9 mouse cellular contexts compared by ENCODE assay signal in genomic region chr14:73254412-73254811, GRCm38 (mm10). TPM values are rescaled to one million over a fixed set of nuclear protein-coding genes. Genes with fewer than 3 reads are reported as not detected.
A peak's percentile ranks its signal among the peaks of the same experiment; 100 is the strongest.
DNase-seq lines count a peak whose midpoint lies in the region; ATAC-seq and TF ChIP-seq lines count a peak whose summit lies in the region.
"Had no signal": no experiment of that assay in that cellular context is flagged by ENCODE, and none has a peak within 500 bp of the region (broad histone marks: within the 10 kb centered on the region; RNA-seq: fewer than 3 reads in every experiment).

No protein-coding gene starts in this region.

- no peak overlapping the region for H3K4me3 ChIP-seq in midbrain, embryonic 10.5 days
- no peak overlapping the region for H3K4me3 ChIP-seq in midbrain, embryonic 14.5 days (replicated peaks; ENCODE audit: low read depth, low read length)
- no peak overlapping the region for H3K4me3 ChIP-seq in embryonic facial prominence, embryonic 15.5 days (replicated peaks)
- no peak overlapping the region for H3K4me3 ChIP-seq in kidney, embryonic 16.5 days (ENCODE audit: low read length)
- no peak overlapping the region for H3K4me3 ChIP-seq in small intestine, adult 2 months (ENCODE audit: low read depth, low read length)
- no peak overlapping the region for H3K4me3 ChIP-seq in lung, adult 2 months (replicated peaks; ENCODE audit: extremely low read depth, low read depth, low read length)
- H3K4me3 ChIP-seq: hindbrain, embryonic 13.5 days had no signal

- H3K9me3 ChIP-seq in midbrain, embryonic 10.5 days (replicated peaks), result no peaks in the 10 kb centered on the region
- no peaks in the 10 kb centered on the region for H3K9me3 ChIP-seq in midbrain, embryonic 14.5 days (ENCODE audit: control insufficient read depth, low read length)
- H3K9me3 ChIP-seq in embryonic facial prominence, embryonic 15.5 days (replicated peaks), result no peaks in the 10 kb centered on the region
- H3K9me3 ChIP-seq in kidney, embryonic 16.5 days (ENCODE audit: low read length), result no peaks in the 10 kb centered on the region
- H3K9me3 ChIP-seq: hindbrain, embryonic 13.5 days had no signal

- no peaks in the 10 kb centered on the region; the same call in 1 of the 2 replicates for H3K36me3 ChIP-seq in midbrain, embryonic 10.5 days
- 0 out of 2 replicates have a peak, but pooled peaks cover 9% of the 10 kb centered on the region for H3K36me3 ChIP-seq in midbrain, embryonic 14.5 days (ENCODE audit: control insufficient read depth, insufficient read depth, low read length)
- H3K36me3 ChIP-seq in embryonic facial prominence, embryonic 15.5 days, result no peaks in the 10 kb centered on the region
- H3K36me3 ChIP-seq in kidney, embryonic 16.5 days (ENCODE audit: insufficient read depth, low read length), result no peaks in the 10 kb centered on the region
- H3K36me3 ChIP-seq in small intestine, adult 2 months (ENCODE audit: control insufficient read depth, insufficient read depth, low read length), result peaks cover 4% of the 10 kb centered on the region; the same call in 1 of the 2 replicates

- WGBS in midbrain, embryonic 10.5 days, result 75% methylated on average over 4 of the region's 4 CpGs
- WGBS in midbrain, embryonic 14.5 days, result 76% methylated on average over 4 of the region's 4 CpGs
- 66% methylated on average over 4 of the region's 4 CpGs for WGBS in embryonic facial prominence, embryonic 15.5 days
- 82% methylated on average over 4 of the region's 4 CpGs for WGBS in kidney, embryonic 16.5 days
- WGBS in small intestine, adult 2 months, result 39% methylated on average over 4 of the region's 4 CpGs
- WGBS in lung, adult 2 months, result 77% methylated on average over 4 of the region's 4 CpGs

- H3K27ac ChIP-seq in midbrain, embryonic 10.5 days (replicated peaks), result peak overlapping the region; percentile 39; the same call in 1 of the 2 replicates
- H3K27ac ChIP-seq in midbrain, embryonic 14.5 days (replicated peaks; ENCODE audit: low read depth, low read length), result no peak overlapping the region
- 0 out of 2 replicates have a peak overlapping the region, but pooled peaks have one; percentile 18 for H3K27ac ChIP-seq in embryonic facial prominence, embryonic 15.5 days (replicated peaks)
- H3K27ac ChIP-seq in kidney, embryonic 16.5 days (ENCODE audit: low read length), result peak overlapping the region; percentile 92
- peak overlapping the region; percentile 61 for H3K27ac ChIP-seq in small intestine, adult 2 months (ENCODE audit: insufficient read depth, low read depth, low read length)
- H3K27ac ChIP-seq: hindbrain, embryonic 13.5 days had no signal

- no peak for ATAC-seq in midbrain, embryonic 14.5 days (ENCODE audit: low FRiP score, low TSS enrichment)
- no peak for ATAC-seq in embryonic facial prominence, embryonic 15.5 days (ENCODE audit: insufficient number of reproducible peaks, low FRiP score, low TSS enrichment, low read depth)
- 0 out of 2 replicates have a peak, but pooled peaks have one; percentile 40 for ATAC-seq in kidney, embryonic 16.5 days (ENCODE audit: low FRiP score, low TSS enrichment)

- no peak for DNase-seq in midbrain, embryonic 10.5 days (ENCODE audit: low spot score)
- no peak for DNase-seq in midbrain, embryonic 14.5 days
- DNase-seq in adrenal gland, adult 18-20 months (ENCODE audit: low spot score in 2 of 2), result no peak
- DNase-seq in spleen, adult 12 weeks (ENCODE audit: low spot score), result no peak
- no peak for DNase-seq in lung, adult 2 months

- H3K27me3 ChIP-seq in midbrain, embryonic 10.5 days (ENCODE audit: low read depth, poor library complexity, severe bottlenecking), result no peaks in the 10 kb centered on the region
- no peaks in the 10 kb centered on the region for H3K27me3 ChIP-seq in midbrain, embryonic 14.5 days (ENCODE audit: control insufficient read depth, insufficient read depth, low read length)
- H3K27me3 ChIP-seq in embryonic facial prominence, embryonic 15.5 days, result no peaks in the 10 kb centered on the region
- H3K27me3 ChIP-seq in kidney, embryonic 16.5 days (ENCODE audit: insufficient read depth, low read length), result no peaks in the 10 kb centered on the region
- H3K27me3 ChIP-seq in small intestine, adult 2 months (ENCODE audit: control insufficient read depth, insufficient read depth, low read length), result no peaks in the 10 kb centered on the region
- H3K27me3 ChIP-seq: hindbrain, embryonic 13.5 days had no signal

- H3K9ac ChIP-seq in midbrain, embryonic 14.5 days (replicated peaks; ENCODE audit: low read length), result no peak overlapping the region
- H3K9ac ChIP-seq in embryonic facial prominence, embryonic 15.5 days, result no peak overlapping the region
- 0 out of 2 replicates have a peak overlapping the region, but pooled peaks have one; percentile 26 for H3K9ac ChIP-seq in kidney, embryonic 16.5 days (replicated peaks; ENCODE audit: low read length)
- H3K9ac ChIP-seq: hindbrain, embryonic 13.5 days had no signal

- H3K4me1 ChIP-seq in midbrain, embryonic 10.5 days, result peaks cover 25% of the 10 kb centered on the region
- H3K4me1 ChIP-seq in midbrain, embryonic 14.5 days (ENCODE audit: control insufficient read depth, insufficient read depth, low read length), result no peaks in the 10 kb centered on the region
- peaks cover 3% of the 10 kb centered on the region; the same call in 1 of the 2 replicates for H3K4me1 ChIP-seq in embryonic facial prominence, embryonic 15.5 days
- H3K4me1 ChIP-seq in kidney, embryonic 16.5 days (ENCODE audit: insufficient read depth, low read length), result peaks cover 15% of the 10 kb centered on the region; the same call in 1 of the 2 replicates
- peaks cover 7% of the 10 kb centered on the region; the same call in 1 of the 2 replicates for H3K4me1 ChIP-seq in small intestine, adult 2 months (ENCODE audit: control insufficient read depth, insufficient read depth, insufficient read length, low read length)
- H3K4me1 ChIP-seq in lung, adult 2 months (ENCODE audit: control insufficient read depth, insufficient read depth, low read length), result peaks cover 17% of the 10 kb centered on the region
- H3K4me1 ChIP-seq: hindbrain, embryonic 13.5 days had no signal

- H3K4me2 ChIP-seq in midbrain, embryonic 14.5 days (ENCODE audit: low read length), result no peak overlapping the region
- no peak overlapping the region for H3K4me2 ChIP-seq in embryonic facial prominence, embryonic 15.5 days (replicated peaks)
- H3K4me2 ChIP-seq in kidney, embryonic 16.5 days (replicated peaks; ENCODE audit: low read depth, low read length), result no peak overlapping the region
- H3K4me2 ChIP-seq: hindbrain, embryonic 13.5 days had no signal

- TF ChIP-seq CTCF in small intestine, adult 2 months (IDR thresholded peaks at IDR 0.05; ENCODE audit: extremely low read depth, insufficient read length, insufficient replicate concordance, low read depth, low read length), result peak; percentile 12; the same call in 1 of the 2 replicates
- TF ChIP-seq CTCF in lung, adult 2 months (IDR thresholded peaks at IDR 0.05; ENCODE audit: insufficient read depth, low read length), result no peak

- TF ChIP-seq POLR2A in small intestine, adult 2 months (IDR thresholded peaks at IDR 0.05; ENCODE audit: low read depth, low read length), result no peak
- no peak for TF ChIP-seq POLR2A in lung, adult 2 months (IDR thresholded peaks at IDR 0.05; ENCODE audit: borderline replicate concordance, extremely low read depth, low read depth, low read length)

RNA-seq across cellular contexts. Expression of gene Lpar6, which starts 16.7 kb away (rescaled TPM):
- polyA plus RNA-seq in midbrain, embryonic 10.5 days (2016; fragmentation: Nextera tagmentation; extraction: Ambion mirVana), result 14.9 and 15.7 TPM in 2 replicates
- polyA plus RNA-seq in midbrain, embryonic 14.5 days (2014; fragmentation: Nextera tagmentation; extraction: Ambion mirVana), result 3.3 and 5.7 TPM in 2 replicates
- 12.9 and 13.1 TPM in 2 replicates for polyA plus RNA-seq in embryonic facial prominence, embryonic 15.5 days (2015; fragmentation: Nextera tagmentation; extraction: Ambion mirVana)
- polyA plus RNA-seq in kidney, embryonic 16.5 days (2015; fragmentation: Nextera tagmentation; extraction: Ambion mirVana), result 14.5 and 14.7 TPM in 2 replicates
- polyA plus RNA-seq in small intestine, adult 2 months (2012; rRNA removed), result 0.33 and 0.91 TPM in 2 replicates
- total RNA-seq in adrenal gland, adult 18-20 months (2021), result 1 to 10 TPM; 3.4 to 4.0 TPM
- polyA plus RNA-seq in lung, adult 2 months (2012; rRNA removed), result 1.5 and 2.7 TPM in 2 replicates
